Mouse (Mus musculus) gonadal fat pad, adult 2 months (tissue): ENCODE measurements around the gene Nucb1. TPM values are rescaled to one million over a fixed set of nuclear protein-coding genes. Genes with fewer than 3 reads are reported as not detected.
"Not testable (repeated sequence)": the region's sequence is repeated elsewhere in the genome, so short reads cannot be mapped to it uniquely, and the experiment has no call there.

Experiments used
- DNase-seq: peaks from one replicate; pipeline ENCODE4 v3.0.0-alpha.2; 2012; ENCODE audit warnings: low read depth
- polyA plus RNA-seq: library from polyadenylated mRNA; depleted of rRNA; stranded (reverse); fragments of >200 nt; gene quantifications from 2 replicates; pipeline ENCODE4 v1.2.3, GENCODE M21; 2012

Gene Nucb1
- polyA plus RNA-seq, 1 experiment, result 540 TPM

GRCm38 (mm10) chr7:45524841-45525621 is 14.8 kb upstream of the Nucb1 start:
- no peak for DNase-seq

DNA sequence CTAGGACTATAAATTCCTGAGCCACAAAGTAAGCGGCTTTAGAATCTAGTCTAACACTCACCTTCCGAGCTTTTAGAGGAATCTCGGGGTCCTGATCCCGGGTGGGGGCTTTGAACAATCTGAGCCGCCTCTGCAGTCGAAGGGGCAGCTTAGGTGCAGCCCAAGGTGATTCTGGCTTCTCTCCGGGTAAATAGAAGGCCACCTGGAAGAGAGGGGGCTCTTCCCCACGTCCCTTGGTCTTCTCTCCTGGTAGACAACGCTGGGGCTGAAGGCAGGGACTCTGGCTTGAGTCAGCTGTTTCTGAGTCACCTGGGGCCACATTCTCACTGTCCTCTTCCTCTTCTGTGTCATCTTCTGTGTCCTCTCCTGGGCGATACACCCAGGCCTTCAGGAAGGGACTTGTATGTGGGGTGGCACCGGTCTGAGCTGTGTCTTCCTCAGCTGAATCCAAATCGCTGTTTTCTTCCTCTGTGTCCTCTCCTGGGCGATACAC is 13.5 kb upstream of the Nucb1 start:
- no peak for DNase-seq

DNA sequence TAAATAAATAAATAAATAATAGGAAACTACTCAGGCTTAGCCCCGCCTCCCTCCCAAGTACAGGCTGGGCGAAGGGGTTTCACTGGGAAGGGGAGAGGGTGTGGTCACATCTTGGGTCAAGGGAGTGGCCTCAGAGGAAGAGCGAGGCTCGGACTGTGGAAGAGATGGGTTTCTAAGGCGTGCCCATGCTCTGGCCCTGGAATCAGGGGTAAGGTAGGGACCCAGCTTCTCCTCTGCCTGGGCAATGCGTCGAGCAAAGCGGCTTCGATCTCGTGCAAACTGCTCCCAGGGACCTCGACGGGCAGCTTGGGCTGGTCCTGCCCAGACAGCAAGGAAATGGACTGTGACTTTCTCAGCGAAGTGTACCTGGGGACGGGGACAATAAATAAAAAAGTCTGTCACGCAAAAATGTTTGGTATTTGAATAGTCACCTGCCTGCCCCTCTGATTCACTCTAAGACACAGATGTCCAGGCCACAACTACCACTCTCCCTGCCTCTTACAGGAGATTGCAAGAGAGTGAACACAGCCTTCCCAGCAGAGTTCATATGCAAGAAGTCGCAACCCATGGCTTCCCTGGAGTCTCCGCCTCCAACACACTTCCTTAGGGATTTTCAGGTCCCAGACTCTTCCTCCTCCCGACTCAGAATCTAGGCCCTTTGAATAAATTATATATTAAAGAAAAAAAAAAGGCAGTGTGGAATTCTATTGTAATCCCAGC is 12.9 kb upstream of the Nucb1 start:
- DNase-seq, result no peak

DNA sequence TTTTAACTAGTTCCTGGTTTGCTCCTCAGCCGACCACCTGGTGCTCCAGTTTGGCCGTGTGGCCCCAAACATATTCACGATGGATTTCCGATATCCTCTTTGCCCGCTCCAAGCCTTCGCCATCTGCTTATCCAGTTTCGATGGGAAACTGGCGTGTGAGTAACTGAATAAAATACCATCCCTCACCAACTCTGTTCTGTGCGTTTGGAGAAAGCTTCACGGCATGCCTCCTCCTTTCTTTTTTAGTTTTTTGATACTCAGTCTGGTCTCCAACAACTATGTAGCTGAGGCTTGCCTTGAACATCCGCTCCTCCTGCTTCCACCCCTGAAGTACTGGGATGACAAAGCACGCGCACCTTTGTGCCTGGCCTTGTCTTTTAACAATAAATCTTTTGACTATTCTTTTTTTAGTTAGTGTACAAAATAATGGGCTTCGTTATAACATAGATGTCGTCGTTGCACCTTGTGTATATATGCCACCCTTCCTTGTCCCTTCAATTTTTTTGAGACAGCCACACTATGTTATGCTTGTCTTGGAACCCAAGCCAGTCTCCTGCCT is 12.1 kb upstream of the Nucb1 start:
- no peak for DNase-seq

DNA sequence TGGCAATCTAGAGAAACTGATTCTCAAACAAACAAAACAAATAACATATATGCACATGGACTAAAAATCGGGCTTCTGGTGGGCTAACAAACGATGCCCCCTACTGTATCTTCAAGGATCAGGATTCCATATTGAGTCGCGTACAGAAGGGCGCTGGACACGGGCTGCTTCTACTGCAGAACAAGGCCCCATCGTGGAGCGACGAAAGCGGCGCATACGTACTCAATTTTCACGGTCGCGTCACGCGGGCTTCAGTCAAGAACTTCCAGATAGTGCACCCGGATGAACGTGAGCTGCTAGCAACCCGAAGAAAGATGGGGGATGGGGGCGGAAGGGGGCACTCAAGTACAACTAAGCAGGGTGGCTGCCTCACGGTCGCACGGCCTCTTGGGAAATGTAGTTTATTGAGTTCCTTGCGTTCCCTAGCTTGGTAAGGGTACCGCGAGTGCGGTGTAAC is 11.6 kb upstream of the Nucb1 start:
- no peak for DNase-seq

- no peak for DNase-seq
These were observed 10.4 kb upstream of the Nucb1 start for GRCm38 (mm10) chr7:45520605-45521004.

GRCm38 (mm10) chr7:45519345-45520120 is 9.3 kb upstream of the Nucb1 start:
- DNase-seq, result no peak

DNA sequence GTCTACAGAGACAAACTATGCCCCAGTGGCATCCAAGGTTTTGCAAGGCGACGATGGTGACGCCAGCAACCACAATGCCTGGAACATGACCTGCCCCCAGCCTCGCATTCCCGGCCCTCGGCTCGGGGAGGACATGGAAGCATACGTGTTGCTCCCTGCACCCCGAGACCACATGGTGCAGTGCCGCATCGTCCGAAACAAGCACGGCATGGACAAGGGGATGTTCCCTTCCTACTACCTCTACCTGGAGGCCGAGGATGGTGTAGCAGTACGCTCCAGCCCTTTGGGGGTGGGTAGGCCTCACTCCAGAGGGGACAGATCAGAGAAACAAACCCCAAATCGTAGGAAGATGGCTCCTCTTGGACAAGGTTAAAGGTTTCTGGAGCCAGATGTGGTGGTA is 8.4 kb upstream of the Nucb1 start:
- DNase-seq, result no peak

GRCm38 (mm10) chr7:45516846-45517245 is 6.6 kb upstream of the Nucb1 start:
- not testable (repeated sequence) for DNase-seq

DNA sequence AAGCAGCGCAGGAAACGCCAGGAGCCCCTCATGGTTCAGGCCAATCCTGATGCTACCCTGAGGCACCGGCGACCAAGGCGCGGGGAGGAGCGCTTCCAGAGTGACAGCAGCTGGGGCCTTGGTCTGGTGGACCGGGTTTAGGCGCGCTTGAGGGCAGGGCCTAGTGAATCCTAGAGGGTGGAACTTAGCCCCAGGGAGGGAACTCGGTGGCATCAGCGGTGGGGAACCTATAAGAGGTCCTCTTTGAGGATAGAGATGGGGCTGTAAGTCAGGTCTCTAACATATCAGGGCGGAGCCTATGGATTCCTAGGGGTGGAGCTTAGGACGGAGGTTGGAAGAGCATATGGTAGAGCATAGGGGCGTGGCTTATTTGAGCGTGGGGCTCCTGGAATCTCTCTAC is 5.2 kb upstream of the Nucb1 start:
- no peak for DNase-seq

- DNase-seq, result no peak
These were observed 4.2 kb upstream of the Nucb1 start for GRCm38 (mm10) chr7:45514411-45514810.

DNA sequence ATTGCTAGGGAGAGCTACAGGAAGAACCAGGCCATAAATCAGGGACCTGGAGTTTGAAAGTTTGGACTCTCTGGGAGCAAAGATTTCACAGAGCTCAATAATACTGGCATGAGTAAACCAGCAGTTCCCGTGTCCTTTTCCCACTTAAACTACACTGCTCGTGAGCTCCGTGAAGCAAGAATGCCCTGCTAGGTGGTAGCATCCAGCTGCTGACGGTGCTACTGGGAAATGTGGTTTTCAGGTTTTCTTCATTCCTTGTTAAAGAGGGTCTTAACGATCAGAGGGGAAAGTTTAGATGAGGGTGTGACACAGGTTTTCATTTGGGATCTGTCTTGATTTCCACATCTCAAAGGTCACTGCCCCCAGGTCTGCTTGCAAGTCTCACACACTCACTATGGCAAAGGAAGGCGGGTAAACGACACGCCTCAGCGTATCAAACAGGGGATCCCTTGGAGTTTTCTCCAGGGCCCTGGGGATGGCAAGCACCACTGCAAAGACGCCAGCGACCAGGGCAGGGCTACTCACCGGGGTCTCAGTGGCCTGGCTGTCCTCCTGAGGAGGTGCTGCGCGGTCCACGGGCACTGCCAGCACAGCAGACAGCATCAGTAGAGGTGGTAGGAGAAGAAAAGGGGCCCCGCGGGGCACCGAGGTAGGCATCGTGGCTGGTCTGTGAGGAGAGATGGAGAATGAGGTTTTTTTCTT is 874 bp downstream of the Nucb1 start:
- no peak for DNase-seq

DNA sequence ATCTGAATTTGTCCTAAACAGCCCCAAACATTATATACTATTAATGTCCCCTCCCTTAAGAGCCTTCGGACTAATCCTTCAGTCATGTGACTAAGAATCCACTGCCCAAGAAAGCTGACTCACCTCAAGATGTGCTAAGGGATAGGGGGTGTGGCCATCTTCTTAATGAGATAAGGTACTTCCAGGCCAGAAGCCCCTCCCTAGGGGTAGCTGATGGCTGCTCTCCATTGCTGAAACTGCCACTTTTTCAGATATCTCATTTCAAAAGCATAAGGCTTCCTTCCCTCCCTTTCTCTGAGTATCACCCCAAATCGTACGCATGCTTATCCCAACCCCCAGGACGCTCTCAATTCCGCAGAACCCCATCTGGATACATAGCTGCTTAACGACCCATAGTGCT is 1.6 kb downstream of the Nucb1 start:
- DNase-seq, result no peak

DNA sequence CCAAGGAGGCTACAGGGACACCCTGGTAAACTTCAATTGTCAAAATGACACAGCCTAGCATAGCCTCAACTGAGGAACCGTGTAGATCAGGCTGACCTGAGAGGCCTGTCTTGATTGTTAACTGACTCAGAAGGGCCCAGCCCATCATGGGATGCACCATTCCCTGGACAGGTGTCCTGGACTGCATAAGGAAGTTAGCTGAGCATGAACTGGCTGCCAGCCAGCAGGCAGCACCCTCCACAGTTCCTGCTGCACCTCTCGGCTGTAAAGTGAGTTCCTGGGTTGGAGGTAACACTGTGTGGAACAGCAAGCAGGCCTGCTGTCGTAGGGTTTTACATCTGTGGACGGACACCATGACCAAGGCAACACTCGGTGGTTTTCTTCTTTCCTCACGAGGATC is 2.6 kb downstream of the Nucb1 start:
- DNase-seq, result no peak

- DNase-seq, result no peak
These were observed 11.8 kb downstream of the Nucb1 start for GRCm38 (mm10) chr7:45498427-45498826.

GRCm38 (mm10) chr7:45494548-45494947 is 15.7 kb downstream of the Nucb1 start:
- no peak for DNase-seq

- no peak for DNase-seq
These were observed 17.3 kb downstream of the Nucb1 start for GRCm38 (mm10) chr7:45492951-45493350.

DNA sequence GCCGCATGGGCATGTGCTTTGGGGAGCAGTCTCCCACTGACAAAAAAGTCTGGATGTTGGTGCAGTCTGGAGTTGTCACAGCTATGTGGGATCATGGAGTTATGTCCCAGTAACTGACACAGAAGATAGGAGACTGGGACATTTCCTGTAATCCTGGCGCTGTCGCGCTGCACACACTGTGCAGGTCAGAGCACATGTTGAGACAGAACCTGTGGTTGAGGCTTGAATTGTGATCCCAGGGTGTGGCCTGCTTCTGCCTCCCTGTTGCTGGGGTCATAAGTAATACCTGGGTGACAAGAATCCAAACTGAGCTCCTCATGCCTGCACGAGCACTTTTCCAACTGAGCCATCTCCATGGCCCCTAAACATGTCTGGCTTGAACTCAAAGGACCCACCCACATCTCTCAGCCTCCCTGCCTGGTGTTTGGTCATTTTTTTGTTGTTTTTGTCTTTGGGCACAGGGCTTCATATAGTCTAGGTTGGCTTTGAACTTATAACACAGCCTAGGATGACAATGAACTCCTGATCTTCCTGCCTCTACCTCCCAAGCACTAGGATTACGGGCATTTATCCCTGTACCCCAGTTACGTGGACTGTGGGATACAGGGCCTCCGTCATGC is 17.9 kb downstream of the Nucb1 start:
- no peak for DNase-seq

- DNase-seq, result no peak
These were observed 18.9 kb downstream of the Nucb1 start for GRCm38 (mm10) chr7:45491264-45491663.

- DNase-seq, result no peak
These were observed 19.4 kb downstream of the Nucb1 start for GRCm38 (mm10) chr7:45490822-45491221.

DNA sequence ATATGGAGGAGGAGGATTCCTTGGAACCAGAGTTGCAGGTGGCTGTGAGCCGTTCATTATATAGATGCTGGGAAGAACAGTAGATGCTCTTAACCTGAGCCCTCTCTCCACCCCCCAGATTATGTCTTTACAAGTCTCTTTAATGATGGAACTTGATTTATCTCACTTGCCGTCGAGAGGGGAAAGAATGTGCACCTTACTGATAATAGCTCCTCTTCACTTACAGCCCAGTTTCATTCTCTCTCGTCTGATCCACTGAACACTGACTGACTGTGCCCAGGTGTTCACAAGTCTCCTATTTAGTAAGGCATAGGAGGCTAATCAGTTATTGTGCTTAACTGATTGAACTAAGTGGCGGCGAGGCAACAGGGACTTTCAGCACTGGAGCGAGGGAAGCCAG is 20.6 kb downstream of the Nucb1 start:
- no peak for DNase-seq
